Mouse (Mus musculus) neural tube, embryonic 14.5 days (tissue): ENCODE measurements around the gene R3hdm2. TPM values are rescaled to one million over a fixed set of nuclear protein-coding genes. Genes with fewer than 3 reads are reported as not detected.

ENCODE experiments used
- ATAC-seq: fragments of 200-750 bp; cut with Nextera tagmentation; 2 replicates; pipeline ENCODE4 v1.8.0; 2017; ENCODE audit warnings: low read depth, mild to moderate bottlenecking, moderate TSS enrichment, moderate library complexity
- H3K27ac ChIP-seq: fragments of 300-500 bp; sonication (generic); 2 replicates; pipeline ENCODE4 v1.5.1; 2014; ENCODE audit warnings: low read depth, mild to moderate bottlenecking, control low read depth, low read length, moderate library complexity, mixed read lengths
- H3K27me3 ChIP-seq: fragments of 300-500 bp; sonication (generic); 2 replicates; pipeline ENCODE4 v1.6.1; 2014; ENCODE audit warnings: low read length; ENCODE audit not compliant: control insufficient read depth, insufficient read depth
- H3K36me3 ChIP-seq: fragments of 300-500 bp; sonication (generic); 2 replicates; pipeline ENCODE4 v1.6.1; 2014; ENCODE audit warnings: low read length, mixed read lengths; ENCODE audit not compliant: control insufficient read depth, insufficient read depth
- H3K4me1 ChIP-seq: fragments of 300-500 bp; sonication (generic); 2 replicates; pipeline ENCODE4 v1.6.1; 2014; ENCODE audit warnings: low read length; ENCODE audit not compliant: control insufficient read depth, insufficient read depth
- H3K4me2 ChIP-seq: fragments of 300-500 bp; sonication (generic); 2 replicates; pipeline ENCODE4 v1.6.1; 2014; ENCODE audit warnings: mild to moderate bottlenecking, low read depth, low read length, control low read depth
- H3K4me3 ChIP-seq: fragments of 300-500 bp; sonication (generic); 2 replicates; pipeline ENCODE4 v1.5.1; 2014; ENCODE audit warnings: low read depth, low read length, control low read depth, mixed read lengths
- H3K9ac ChIP-seq: fragments of 300-500 bp; sonication (generic); replicated peaks from 2 replicates; pipeline ENCODE4 v1.6.1; 2014; ENCODE audit warnings: low read depth, mild to moderate bottlenecking, control low read depth, low read length, mixed read lengths
- H3K9me3 ChIP-seq: fragments of 300-500 bp; sonication (generic); 2 replicates; pipeline ENCODE4 v1.6.1; 2016; ENCODE audit warnings: low read length; ENCODE audit not compliant: control insufficient read depth
- WGBS: fragments of 180-500 bp; shearing (Covaris S2); extraction: QIAGEN DNeasy Blood & Tissue Kit; methylation state at CpG from one replicate; pipeline ENCODE4 v1.1.7; 2014; 5-methylcytosine and 5-hydroxymethylcytosine counted together
- polyA plus RNA-seq: library from polyadenylated mRNA; unstranded; fragments of >200 nt; fragmentation: Nextera tagmentation; extraction: Ambion mirVana; gene quantifications from 2 replicates; pipeline ENCODE4 v1.2.1, GENCODE M21; 2014

Gene R3hdm2
- polyA plus RNA-seq, 1 experiment from 2014 or later = 36.2 TPM

- H3K36me3 ChIP-seq = no peaks in the 10 kb centered on the region
- no peaks in the 10 kb centered on the region for H3K9me3 ChIP-seq
- no peak within 1 kb of the TSS for H3K4me2 ChIP-seq
- H3K27me3 ChIP-seq = no peaks in the 10 kb centered on the region
- H3K27ac ChIP-seq = no peak within 1 kb of the TSS
- H3K4me3 ChIP-seq = no peak within 1 kb of the TSS
- 82% methylated on average over 22 of the region's 22 CpGs for WGBS
- H3K9ac ChIP-seq = no peak within 1 kb of the TSS
- ATAC-seq = no peak
- H3K4me1 ChIP-seq = no peaks in the 10 kb centered on the region
Observed at GRCm38 (mm10) chr10:127369834-127370820, 10.0 kb upstream of the R3hdm2 start, which contains the start of gene Inhbc. TSS of gene Inhbc (minus strand) at chr10:127370431.

GRCm38 (mm10) chr10:127371023-127371422, 9.1 kb upstream of the R3hdm2 start:
- no peak overlapping the region for H3K27ac ChIP-seq
- WGBS = 70% methylated on average over 2 of the region's 2 CpGs
- no peak overlapping the region for H3K4me3 ChIP-seq

GRCm38 (mm10) chr10:127377700-127378099, 2.4 kb upstream of the R3hdm2 start:
- no peak overlapping the region for H3K4me2 ChIP-seq
- H3K27ac ChIP-seq = no peak overlapping the region
- H3K27me3 ChIP-seq = no peaks in the 10 kb centered on the region
- ATAC-seq = no peak
- H3K9me3 ChIP-seq = no peaks in the 10 kb centered on the region
- peaks cover 8% of the 10 kb centered on the region; the same call in 1 of the 2 replicates for H3K4me1 ChIP-seq
- H3K9ac ChIP-seq = no peak overlapping the region
- 70% methylated on average over 3 of the region's 3 CpGs for WGBS
- H3K36me3 ChIP-seq = no peaks in the 10 kb centered on the region
- no peak overlapping the region for H3K4me3 ChIP-seq

More at GRCm38 (mm10) chr10:127371023-127371422, 9.1 kb upstream of the R3hdm2 start:
- ATAC-seq = no peak
- Histone ChIP-seq H3K4me2 (no peak overlapping the region), H3K36me3 (no peaks in the 10 kb centered on the region), H3K4me1 (no peaks in the 10 kb centered on the region), H3K9me3 (no peaks in the 10 kb centered on the region), H3K9ac (no peak overlapping the region), H3K27me3 (no peaks in the 10 kb centered on the region)

GRCm38 (mm10) chr10:127379654-127380053, 473 bp upstream of the R3hdm2 start:
- Histone ChIP-seq H3K4me2 (peak overlapping the region; percentile 53), H3K27me3 (no peaks in the 10 kb centered on the region), H3K9me3 (no peaks in the 10 kb centered on the region), H3K36me3 (no peaks in the 10 kb centered on the region), H3K4me1 (peaks cover 8% of the 10 kb centered on the region; the same call in 1 of the 2 replicates), H3K9ac (no peak overlapping the region), H3K27ac (peak overlapping the region; percentile 95), H3K4me3 (peak overlapping the region; percentile 64; the same call in 1 of the 2 replicates)
- WGBS = 88% methylated on average over 8 of the region's 8 CpGs
- ATAC-seq = no peak

GRCm38 (mm10) chr10:127380767-127381742, 928 bp downstream of the R3hdm2 start:
- no peaks in the 10 kb centered on the region for H3K36me3 ChIP-seq
- H3K27ac ChIP-seq = peak overlapping the region; percentile 95
- ATAC-seq = peak; percentile 68
- H3K9me3 ChIP-seq = no peaks in the 10 kb centered on the region
- H3K9ac ChIP-seq = peak overlapping the region; percentile 96
- peaks cover 8% of the 10 kb centered on the region; the same call in 1 of the 2 replicates for H3K4me1 ChIP-seq
- H3K27me3 ChIP-seq = no peaks in the 10 kb centered on the region
- 2% methylated on average over 63 of the region's 79 CpGs for WGBS
- H3K4me3 ChIP-seq = peak overlapping the region; percentile 64
- H3K4me2 ChIP-seq = peak overlapping the region; percentile 78

GRCm38 (mm10) chr10:127381743-127382134, 1.6 kb downstream of the R3hdm2 start:
- Histone ChIP-seq H3K9me3 (no peaks in the 10 kb centered on the region), H3K4me3 (peak overlapping the region; percentile 64), H3K27me3 (no peaks in the 10 kb centered on the region), H3K36me3 (no peaks in the 10 kb centered on the region), H3K9ac (no peak overlapping the region), H3K4me2 (peak overlapping the region; percentile 78), H3K27ac (no peak overlapping the region), H3K4me1 (peaks cover 8% of the 10 kb centered on the region; the same call in 1 of the 2 replicates)
- no peak for ATAC-seq
- WGBS = 53% methylated on average over 2 of the region's 2 CpGs

GRCm38 (mm10) chr10:127391774-127392173, 11.6 kb downstream of the R3hdm2 start:
- no peak overlapping the region for H3K4me2 ChIP-seq
- no peak overlapping the region for H3K9ac ChIP-seq
- 82% methylated on average over 6 of the region's 6 CpGs for WGBS
- H3K27ac ChIP-seq = no peak overlapping the region
- H3K4me1 ChIP-seq = no peaks in the 10 kb centered on the region
- no peaks in the 10 kb centered on the region; the same call in 1 of the 2 replicates for H3K36me3 ChIP-seq
- no peaks in the 10 kb centered on the region for H3K27me3 ChIP-seq
- no peaks in the 10 kb centered on the region for H3K9me3 ChIP-seq
- H3K4me3 ChIP-seq = no peak overlapping the region
- no peak for ATAC-seq

GRCm38 (mm10) chr10:127404701-127405100, 24.6 kb downstream of the R3hdm2 start:
- H3K9me3 ChIP-seq = no peaks in the 10 kb centered on the region
- no peak overlapping the region for H3K27ac ChIP-seq

More at GRCm38 (mm10) chr10:127404701-127405100, 24.6 kb downstream of the R3hdm2 start:
- no peaks in the 10 kb centered on the region for H3K4me1 ChIP-seq
- no peaks in the 10 kb centered on the region for H3K27me3 ChIP-seq
- no peak overlapping the region for H3K9ac ChIP-seq
- WGBS = over 99% methylated on average over 3 of the region's 3 CpGs
- ATAC-seq = no peak
- H3K4me3 ChIP-seq = no peak overlapping the region
- no peak overlapping the region for H3K4me2 ChIP-seq
- peaks cover 11% of the 10 kb centered on the region; the same call in 1 of the 2 replicates for H3K36me3 ChIP-seq
